Mouse (Mus musculus) forebrain, embryonic 10.5 days (tissue): ENCODE measurements around the gene Hint2. TPM values are rescaled to one million over a fixed set of nuclear protein-coding genes. Genes with fewer than 3 reads are reported as not detected.
A peak's percentile ranks its signal among the peaks of the same experiment; 100 is the strongest.

Experiments
- DNase-seq: peaks from one replicate; pipeline ENCODE4 v3.0.0-alpha.2; 2017; ENCODE audit warnings: low spot score; ENCODE audit errors: extremely low spot score
- H3K27ac ChIP-seq: fragments of 300-500 bp; sonication (generic); 2 replicates; pipeline ENCODE4 v1.5.1; 2016; ENCODE audit warnings: mild to moderate bottlenecking
- H3K27me3 ChIP-seq: fragments of 300-500 bp; sonication (generic); 2 replicates; pipeline ENCODE4 v1.6.1; 2016; ENCODE audit warnings: mild to moderate bottlenecking; ENCODE audit not compliant: poor library complexity, severe bottlenecking
- H3K36me3 ChIP-seq: fragments of 300-500 bp; sonication (generic); replicated peaks from 2 replicates; pipeline ENCODE4 v1.6.1; 2016; ENCODE audit warnings: mild to moderate bottlenecking, moderate library complexity
- H3K4me1 ChIP-seq: fragments of 300-500 bp; sonication (generic); 2 replicates; pipeline ENCODE4 v1.6.1; 2016
- H3K4me3 ChIP-seq: fragments of 300-500 bp; sonication (generic); 2 replicates; pipeline ENCODE4 v1.5.1; 2016; ENCODE audit warnings: mild to moderate bottlenecking, moderate library complexity
- H3K9me3 ChIP-seq: fragments of 300-500 bp; sonication (generic); 2 replicates; pipeline ENCODE4 v1.6.1; 2016; ENCODE audit warnings: mild to moderate bottlenecking, moderate library complexity
- WGBS: fragments of 180-500 bp; shearing (Covaris S2); methylation state at CpG from one replicate; pipeline ENCODE4 v1.1.7; 2016; 5-methylcytosine and 5-hydroxymethylcytosine counted together
- microRNA-seq: library from miRNA; unstranded; fragments of <30 nt; microRNA quantifications from one replicate; pipeline ENCODE4, GENCODE M21; 2017
- polyA plus RNA-seq: library from polyadenylated mRNA; unstranded; fragments of >200 nt; fragmentation: Nextera tagmentation; extraction: Ambion mirVana; gene quantifications from 2 replicates; pipeline ENCODE4 v1.2.1, GENCODE M21; 2016

Hint2 gene
- polyA plus RNA-seq, 1 experiment from 2014 or later: 69.7 TPM

GRCm38 (mm10) chr4:43629106-43629817 is 27.0 kb downstream of the Hint2 start:
- Histone ChIP-seq H3K4me1 (peaks cover 44% of the 10 kb centered on the region), H3K27ac (no peak overlapping the region), H3K27me3 (peaks cover 36% of the 10 kb centered on the region), H3K4me3 (no peak overlapping the region), H3K36me3 (no peaks in the 10 kb centered on the region), H3K9me3 (peaks cover 24% of the 10 kb centered on the region)
- peak; percentile 16 for DNase-seq
- 41% methylated on average over 20 of the region's 20 CpGs for WGBS

DNA sequence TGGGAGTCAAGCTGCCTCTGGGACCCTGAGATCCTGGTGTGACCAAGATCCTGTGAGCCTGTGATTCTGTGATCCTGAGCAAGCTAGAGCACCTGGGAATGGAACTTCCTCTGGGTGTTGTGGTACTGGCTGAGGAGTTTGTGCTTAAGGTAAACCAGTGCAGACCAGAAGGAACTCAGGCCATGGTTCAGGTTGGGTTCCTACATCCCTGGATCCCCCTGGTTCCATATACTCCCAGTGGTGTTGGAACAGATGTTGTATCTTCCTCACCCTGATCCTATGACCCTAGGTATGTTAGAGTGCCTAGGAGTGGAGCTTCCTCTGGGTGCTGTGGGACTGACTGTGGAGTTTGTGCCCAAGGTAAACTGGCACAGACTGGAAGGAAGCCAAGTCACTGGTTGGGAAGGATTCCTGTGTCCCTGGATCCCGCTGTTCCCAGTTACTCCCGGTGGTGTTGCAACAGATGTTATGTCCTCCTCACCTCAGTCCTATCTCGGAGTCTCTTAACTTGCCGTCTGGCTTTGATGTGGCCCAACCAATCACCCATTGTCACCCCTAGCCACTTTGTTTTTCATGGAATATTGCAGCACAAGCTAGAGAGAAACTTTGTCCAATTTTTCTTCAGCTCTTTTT is 36.0 kb downstream of the Hint2 start:
- H3K36me3 ChIP-seq: no peaks in the 10 kb centered on the region
- WGBS: 86% methylated on average over 4 of the region's 4 CpGs
- DNase-seq: peak; percentile 10
- H3K27ac ChIP-seq: no peak overlapping the region
- H3K4me3 ChIP-seq: no peak overlapping the region
- no peaks in the 10 kb centered on the region for H3K4me1 ChIP-seq
- no peaks in the 10 kb centered on the region for H3K27me3 ChIP-seq
- peaks cover 12% of the 10 kb centered on the region for H3K9me3 ChIP-seq

DNA sequence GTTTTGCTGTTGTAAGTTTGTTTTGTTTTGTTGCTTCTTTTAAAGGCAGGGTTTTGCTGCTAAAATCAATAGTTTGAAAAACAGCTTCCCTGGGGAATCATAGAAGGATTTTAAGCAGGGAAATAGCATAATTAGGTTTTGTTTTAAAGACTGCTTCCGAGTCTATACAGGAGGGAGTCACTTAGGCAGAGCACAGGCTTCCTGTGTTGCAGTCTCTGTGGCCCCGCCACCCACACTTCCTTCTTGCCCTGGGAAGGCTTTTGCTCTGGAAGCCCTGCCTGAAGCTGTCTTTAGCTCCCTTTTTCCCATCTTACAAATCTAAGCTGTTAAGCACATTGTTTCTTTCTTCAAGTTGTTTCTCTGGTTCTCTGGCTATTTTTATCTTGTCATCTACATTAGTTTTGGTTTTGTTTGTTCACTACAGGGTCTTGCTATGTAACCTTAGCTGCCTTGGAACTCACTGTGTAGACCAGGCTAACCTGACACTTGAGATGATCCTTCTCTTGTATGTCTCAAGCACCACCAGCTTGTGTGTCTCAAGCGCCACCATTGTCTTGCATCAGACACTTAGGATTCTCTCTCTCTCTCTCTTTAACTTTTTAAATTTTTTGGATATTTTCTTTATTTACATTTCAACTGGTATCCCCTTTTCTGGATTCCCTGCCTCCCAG is 43.1 kb downstream of the Hint2 start:
- Histone ChIP-seq H3K27me3 (no peaks in the 10 kb centered on the region), H3K9me3 (no peaks in the 10 kb centered on the region), H3K4me3 (no peak overlapping the region), H3K4me1 (no peaks in the 10 kb centered on the region), H3K36me3 (no peaks in the 10 kb centered on the region), H3K27ac (no peak overlapping the region)
- WGBS: 67% methylated on average over 3 of the region's 3 CpGs
- peak; percentile 5 for DNase-seq

- H3K4me1 ChIP-seq: no peaks in the 10 kb centered on the region
- no peak overlapping the region for H3K4me3 ChIP-seq
- no peaks in the 10 kb centered on the region for H3K27me3 ChIP-seq
- no peaks in the 10 kb centered on the region for H3K9me3 ChIP-seq
- DNase-seq: peak; percentile 10
- WGBS: 76% methylated on average over 10 of the region's 10 CpGs
- no peak overlapping the region for H3K27ac ChIP-seq
- no peaks in the 10 kb centered on the region for H3K36me3 ChIP-seq
Observed at GRCm38 (mm10) chr4:43612534-43612933, 43.7 kb downstream of the Hint2 start.

DNA sequence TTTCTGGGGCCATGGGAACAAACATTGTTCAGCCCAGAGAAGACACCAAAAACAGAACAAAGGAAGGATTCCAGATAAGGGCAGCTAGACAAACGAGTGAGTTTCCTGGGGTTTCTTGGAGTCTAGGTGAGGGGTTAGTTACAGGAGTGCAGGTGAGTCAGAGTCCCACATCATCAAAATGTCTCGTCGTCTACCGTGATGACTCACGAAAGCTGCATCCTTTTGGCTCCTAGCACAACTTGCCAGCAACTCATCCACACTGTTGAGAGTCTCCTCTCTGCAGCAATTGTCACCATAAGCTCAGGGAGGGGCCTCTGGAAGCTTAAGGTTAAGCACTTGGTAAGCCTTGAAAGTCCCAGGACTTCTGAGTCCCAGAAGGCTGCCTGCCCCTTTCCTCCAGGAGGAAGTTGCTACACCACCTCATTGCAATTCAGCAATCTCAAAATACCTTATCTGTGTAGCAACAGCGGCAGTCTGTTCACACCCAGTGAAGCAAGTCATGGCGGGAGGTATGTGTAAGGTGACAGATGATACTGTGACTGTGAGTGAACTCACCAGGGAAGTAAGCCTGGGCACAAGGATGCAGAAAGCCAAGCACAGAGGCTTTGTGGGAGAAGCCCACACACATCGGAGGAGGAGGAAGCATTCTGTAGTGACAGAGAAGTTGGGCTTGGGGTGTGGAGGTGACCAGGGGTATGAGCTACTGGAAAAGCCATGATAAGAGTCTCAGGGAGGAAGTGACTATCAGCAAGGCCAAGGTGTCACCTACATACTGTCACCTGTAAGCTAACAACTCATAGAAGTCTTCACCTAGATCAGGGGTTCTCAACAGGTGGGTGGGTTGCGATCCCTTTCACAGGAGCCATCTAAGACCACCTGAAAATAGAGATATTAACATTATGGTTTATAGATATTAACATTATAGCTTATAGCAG is 51.2 kb downstream of the Hint2 start:
- no peaks in the 10 kb centered on the region for H3K27me3 ChIP-seq
- no peak overlapping the region for H3K4me3 ChIP-seq
- DNase-seq: peak; percentile 11
- H3K27ac ChIP-seq: no peak overlapping the region
- no peaks in the 10 kb centered on the region for H3K36me3 ChIP-seq
- 80% methylated on average over 9 of the region's 9 CpGs for WGBS
- H3K9me3 ChIP-seq: no peaks in the 10 kb centered on the region
- no peaks in the 10 kb centered on the region for H3K4me1 ChIP-seq

Small RNA genes within 50 kb of the gene (microRNA-seq; reads per million reads assigned to microRNA genes)
- gene Gm25262: not detected

Other genes with a start within 250 kb of the Hint2 start
- 0.10 and 0.17 TPM in 2 replicates for gene Fam166b, start 227.3 kb downstream of the Hint2 start, polyA plus RNA-seq
- 3.2 and 3.5 TPM in 2 replicates for gene Tesk1, start 214.5 kb downstream of the Hint2 start, polyA plus RNA-seq
- 2.3 and 2.4 TPM in 2 replicates for gene Cd72, start 201.8 kb downstream of the Hint2 start, polyA plus RNA-seq
- not detected in 2 replicates for gene Sit1, start 172.7 kb downstream of the Hint2 start, polyA plus RNA-seq
- gene Ccdc107, start 163.6 kb downstream of the Hint2 start, polyA plus RNA-seq: 42.2 and 43.9 TPM in 2 replicates
- gene Arhgef39, start 156.8 kb downstream of the Hint2 start, polyA plus RNA-seq: 54.6 and 56.7 TPM in 2 replicates
- gene Car9, start 149.5 kb downstream of the Hint2 start, polyA plus RNA-seq: 0.60 and 1.1 TPM in 2 replicates
- 40.0 and 42.6 TPM in 2 replicates for gene Tpm2, start 132.7 kb downstream of the Hint2 start, polyA plus RNA-seq
- gene Creb3, start 94.1 kb downstream of the Hint2 start, polyA plus RNA-seq: 32.5 and 34.4 TPM in 2 replicates
- gene Tln1, start 93.8 kb downstream of the Hint2 start, polyA plus RNA-seq: 42.5 and 43.0 TPM in 2 replicates
- 15.3 and 24.2 TPM in 2 replicates for gene Rgp1, start 77.8 kb downstream of the Hint2 start, polyA plus RNA-seq
- gene Gba2, start 77.6 kb downstream of the Hint2 start, polyA plus RNA-seq: 24.3 and 26.4 TPM in 2 replicates
- 0.97 TPM in 1 of 2 replicates, not detected in the other for gene Msmp, start 72.0 kb downstream of the Hint2 start, polyA plus RNA-seq
- gene Npr2, start 24.5 kb downstream of the Hint2 start, polyA plus RNA-seq: 5.4 and 6.2 TPM in 2 replicates
- 1.9 and 2.9 TPM in 2 replicates for gene Spag8, start 2.9 kb downstream of the Hint2 start, polyA plus RNA-seq
- gene Tmem8b, start 12.5 kb upstream of the Hint2 start, polyA plus RNA-seq: 4.2 and 4.3 TPM in 2 replicates
- 1.6 and 1.7 TPM in 2 replicates for gene Fam221b, start 12.7 kb upstream of the Hint2 start, polyA plus RNA-seq
- gene Olfr70, start 44.3 kb upstream of the Hint2 start, polyA plus RNA-seq: not detected in 2 replicates
- gene Olfr71, start 53.8 kb upstream of the Hint2 start, polyA plus RNA-seq: not detected in 2 replicates
- gene Hrct1, start 70.7 kb upstream of the Hint2 start, polyA plus RNA-seq: 0.16 and 0.31 TPM in 2 replicates
- gene Spaar, start 73.6 kb upstream of the Hint2 start, polyA plus RNA-seq: 0.07 TPM in 1 of 2 replicates, not detected in the other
- gene Olfr159, start 114.5 kb upstream of the Hint2 start, polyA plus RNA-seq: not detected in 2 replicates
- not detected in 2 replicates for gene Olfr156, start 167.4 kb upstream of the Hint2 start, polyA plus RNA-seq
- not detected in 2 replicates for gene Olfr157, start 183.7 kb upstream of the Hint2 start, polyA plus RNA-seq
- gene Olfr155, start 195.1 kb upstream of the Hint2 start, polyA plus RNA-seq: not detected in 2 replicates
- 9.4 and 11.2 TPM in 2 replicates for gene Reck, start 219.1 kb upstream of the Hint2 start, polyA plus RNA-seq